Mouse (Mus musculus) limb, embryonic 11.5 days (tissue): Measurements from ENCODE around the gene Cwc27. TPM values are rescaled to one million over a fixed set of nuclear protein-coding genes. Genes with fewer than 3 reads are reported as not detected.

ENCODE experiments used
- ATAC-seq: fragments of 200-750 bp; cut with Nextera tagmentation; 2 replicates; pipeline ENCODE4 v1.8.0; 2017; ENCODE audit warnings: low read depth; ENCODE audit not compliant: insufficient number of reproducible peaks, low FRiP score, low TSS enrichment
- DNase-seq: peaks from one replicate; pipeline ENCODE4 v3.0.0-alpha.2; 2015; ENCODE audit warnings: low spot score
- H3K27ac ChIP-seq: fragments of 300-500 bp; sonication (generic); replicated peaks from 2 replicates; pipeline ENCODE4 v1.5.1; 2014; ENCODE audit warnings: low read depth, mild to moderate bottlenecking, low read length
- H3K27me3 ChIP-seq: fragments of 300-500 bp; sonication (generic); 2 replicates; pipeline ENCODE4 v1.6.1; 2014; ENCODE audit warnings: mild to moderate bottlenecking, low read length, mixed read lengths; ENCODE audit not compliant: control insufficient read depth, insufficient read depth
- H3K36me3 ChIP-seq: fragments of 300-500 bp; sonication (generic); 2 replicates; pipeline ENCODE4 v1.6.1; 2014; ENCODE audit warnings: mild to moderate bottlenecking, low read length, moderate library complexity, mixed read lengths; ENCODE audit not compliant: control insufficient read depth, insufficient read depth
- H3K4me1 ChIP-seq: fragments of 300-500 bp; sonication (generic); 2 replicates; pipeline ENCODE4 v1.6.1; 2014; ENCODE audit warnings: low read length, mixed read lengths; ENCODE audit not compliant: control insufficient read depth, insufficient read depth
- H3K4me2 ChIP-seq: fragments of 300-500 bp; sonication (generic); 2 replicates; pipeline ENCODE4 v1.6.1; 2014; ENCODE audit warnings: low read depth, mild to moderate bottlenecking, moderate library complexity; ENCODE audit not compliant: severe bottlenecking
- H3K4me3 ChIP-seq: fragments of 300-500 bp; sonication (generic); 2 replicates; pipeline ENCODE4 v1.5.1; 2014; ENCODE audit warnings: low read depth, low read length
- H3K9ac ChIP-seq: fragments of 300-500 bp; sonication (generic); 2 replicates; pipeline ENCODE4 v1.6.1; 2014; ENCODE audit warnings: mild to moderate bottlenecking, low read length
- H3K9me3 ChIP-seq: fragments of 300-500 bp; sonication (generic); 2 replicates; pipeline ENCODE4 v1.6.1; 2016; ENCODE audit warnings: low read length; ENCODE audit not compliant: control insufficient read depth
- WGBS: fragments of 180-500 bp; shearing (Covaris S2); extraction: QIAGEN DNeasy Blood & Tissue Kit; methylation state at CpG from one replicate; pipeline ENCODE4 v1.1.7; 2014; 5-methylcytosine and 5-hydroxymethylcytosine counted together
- polyA plus RNA-seq: library from polyadenylated mRNA; unstranded; fragments of >200 nt; fragmentation: Nextera tagmentation; extraction: Ambion mirVana; gene quantifications from 2 replicates; pipeline ENCODE4 v1.2.1, GENCODE M21; 2014

Cwc27 gene
- polyA plus RNA-seq, 1 experiment from 2014 or later, result 32.2 TPM

GRCm38 (mm10) chr13:104832811-104833210 is 15.9 kb upstream of the Cwc27 start:
- ATAC-seq (no peak), DNase-seq (no peak)
- no peak overlapping the region for H3K27ac ChIP-seq
- no peaks in the 10 kb centered on the region for H3K9me3 ChIP-seq
- H3K9ac ChIP-seq, result no peak overlapping the region
- no peak overlapping the region for H3K4me2 ChIP-seq
- WGBS, result 94% methylated on average over 13 of the region's 13 CpGs
- peaks cover 8% of the 10 kb centered on the region; the same call in 1 of the 2 replicates for H3K36me3 ChIP-seq
- no peaks in the 10 kb centered on the region for H3K4me1 ChIP-seq
- H3K27me3 ChIP-seq, result no peaks in the 10 kb centered on the region
- H3K4me3 ChIP-seq, result no peak overlapping the region

GRCm38 (mm10) chr13:104825470-104825869 is 8.5 kb upstream of the Cwc27 start:
- Histone ChIP-seq H3K9ac (no peak overlapping the region), H3K27ac (no peak overlapping the region), H3K36me3 (peaks cover 12% of the 10 kb centered on the region; the same call in 1 of the 2 replicates), H3K4me1 (no peaks in the 10 kb centered on the region), H3K27me3 (no peaks in the 10 kb centered on the region), H3K4me3 (no peak overlapping the region), H3K9me3 (0 out of 2 replicates have a peak, but pooled peaks cover 2% of the 10 kb centered on the region), H3K4me2 (no peak overlapping the region)
- DNase-seq (no peak), ATAC-seq (no peak)
- 80% methylated on average over 2 of the region's 2 CpGs for whole genome bisulfite sequencing

- DNase-seq, result peak; percentile 32
- Histone ChIP-seq H3K27me3 (no peaks in the 10 kb centered on the region), H3K9ac (no peak overlapping the region), H3K4me1 (no peaks in the 10 kb centered on the region), H3K9me3 (0 out of 2 replicates have a peak, but pooled peaks cover 2% of the 10 kb centered on the region), H3K4me2 (no peak overlapping the region), H3K36me3 (peaks cover 3% of the 10 kb centered on the region; the same call in 1 of the 2 replicates), H3K4me3 (no peak overlapping the region), H3K27ac (no peak overlapping the region)
- WGBS, result 19% methylated on average over 8 of the region's 8 CpGs
- ATAC-seq, result 0 out of 2 replicates have a peak, but pooled peaks have one; percentile 73
Measured at GRCm38 (mm10) chr13:104822411-104822838, 5.5 kb upstream of the Cwc27 start.

- Histone ChIP-seq H3K4me2 (no peak overlapping the region), H3K4me1 (no peaks in the 10 kb centered on the region), H3K9ac (no peak overlapping the region), H3K4me3 (no peak overlapping the region), H3K9me3 (0 out of 2 replicates have a peak, but pooled peaks cover under 1% of the 10 kb centered on the region), H3K36me3 (no peaks in the 10 kb centered on the region; the same call in 1 of the 2 replicates), H3K27me3 (no peaks in the 10 kb centered on the region), H3K27ac (no peak overlapping the region)
- DNase-seq (no peak), ATAC-seq (no peak)
- WGBS, result 87% methylated on average over 1 of the region's 1 CpGs
Measured at GRCm38 (mm10) chr13:104821908-104822307, 5.0 kb upstream of the Cwc27 start.

GRCm38 (mm10) chr13:104821192-104821591 is 4.2 kb upstream of the Cwc27 start:
- Histone ChIP-seq H3K4me3 (no peak overlapping the region), H3K36me3 (no peaks in the 10 kb centered on the region), H3K9me3 (no peaks in the 10 kb centered on the region), H3K27ac (no peak overlapping the region), H3K4me1 (no peaks in the 10 kb centered on the region), H3K27me3 (no peaks in the 10 kb centered on the region), H3K9ac (no peak overlapping the region), H3K4me2 (no peak overlapping the region)
- no peak for ATAC-seq
- DNase-seq, result no peak

- no peaks in the 10 kb centered on the region for H3K27me3 ChIP-seq
- H3K9me3 ChIP-seq, result no peaks in the 10 kb centered on the region
- peak overlapping the region; percentile 64 for H3K4me2 ChIP-seq
- no peaks in the 10 kb centered on the region for H3K36me3 ChIP-seq
- peak overlapping the region; percentile 85 for H3K9ac ChIP-seq
- ATAC-seq (no peak), DNase-seq (no peak)
- no peak overlapping the region for H3K27ac ChIP-seq
- no peaks in the 10 kb centered on the region for H3K4me1 ChIP-seq
- H3K4me3 ChIP-seq, result peak overlapping the region; percentile 77
- WGBS, result 59% methylated on average over 12 of the region's 12 CpGs
Measured at GRCm38 (mm10) chr13:104817696-104818095, 754 bp upstream of the Cwc27 start.

- Histone ChIP-seq H3K27me3 (no peaks in the 10 kb centered on the region), H3K27ac (no peak overlapping the region), H3K36me3 (no peaks in the 10 kb centered on the region), H3K4me3 (peak overlapping the region; percentile 77), H3K9ac (peak overlapping the region; percentile 85), H3K9me3 (no peaks in the 10 kb centered on the region), H3K4me1 (no peaks in the 10 kb centered on the region), H3K4me2 (peak overlapping the region; percentile 40)
- DNase-seq (no peak), ATAC-seq (0 out of 2 replicates have a peak, but pooled peaks have one; percentile 10)
- 11% methylated on average over 8 of the region's 8 CpGs for WGBS
Measured at GRCm38 (mm10) chr13:104816270-104816634, 690 bp downstream of the Cwc27 start.

GRCm38 (mm10) chr13:104805681-104806080 is 11.3 kb downstream of the Cwc27 start:
- H3K27me3 ChIP-seq, result no peaks in the 10 kb centered on the region
- H3K9ac ChIP-seq, result no peak overlapping the region
- H3K4me2 ChIP-seq, result no peak overlapping the region
- no peaks in the 10 kb centered on the region for H3K4me1 ChIP-seq
- ATAC-seq (no peak), DNase-seq (no peak)
- H3K9me3 ChIP-seq, result no peaks in the 10 kb centered on the region
- WGBS, result 66% methylated on average over 3 of the region's 3 CpGs
- no peak overlapping the region for H3K27ac ChIP-seq
- no peaks in the 10 kb centered on the region; the same call in 1 of the 2 replicates for H3K36me3 ChIP-seq
- H3K4me3 ChIP-seq, result no peak overlapping the region
